Mouse (Mus musculus) gonadal fat pad, adult 2 months (tissue): ENCODE results near the gene Car2. TPM values are rescaled to one million over a fixed set of nuclear protein-coding genes. Genes with fewer than 3 reads are reported as not detected.

Experiments used
- DNase-seq: peaks from one replicate; pipeline ENCODE4 v3.0.0-alpha.2; 2012; ENCODE audit warnings: low read depth
- polyA plus RNA-seq: library from polyadenylated mRNA; depleted of rRNA; stranded (reverse); fragments of >200 nt; gene quantifications from 2 replicates; pipeline ENCODE4 v1.2.3, GENCODE M21; 2012

Car2 gene
- polyA plus RNA-seq, 1 experiment: 106 TPM

GRCm38 (mm10) chr3:14878749-14879223, 7.3 kb upstream of the Car2 start:
- no peak for DNase-seq

GRCm38 (mm10) chr3:14879293-14879692, 6.8 kb upstream of the Car2 start:
- DNase-seq: no peak

GRCm38 (mm10) chr3:14880277-14880676, 5.8 kb upstream of the Car2 start:
- DNase-seq: no peak

- DNase-seq: no peak
These were observed 4.1 kb upstream of the Car2 start for GRCm38 (mm10) chr3:14882005-14882404.

GRCm38 (mm10) chr3:14882756-14883155, 3.3 kb upstream of the Car2 start:
- DNase-seq: no peak

GRCm38 (mm10) chr3:14884826-14885225, 1.2 kb upstream of the Car2 start:
- no peak for DNase-seq

GRCm38 (mm10) chr3:14887134-14887666, 1.1 kb downstream of the Car2 start:
- no peak for DNase-seq

- no peak for DNase-seq
These were observed 1.7 kb downstream of the Car2 start for GRCm38 (mm10) chr3:14887686-14888295.

- DNase-seq: no peak
These were observed 2.5 kb downstream of the Car2 start for GRCm38 (mm10) chr3:14888549-14888948.

GRCm38 (mm10) chr3:14889085-14889484, 3.0 kb downstream of the Car2 start:
- no peak for DNase-seq

GRCm38 (mm10) chr3:14889716-14890409, 3.8 kb downstream of the Car2 start:
- DNase-seq: no peak

GRCm38 (mm10) chr3:14892991-14893390, 6.9 kb downstream of the Car2 start:
- no peak for DNase-seq

GRCm38 (mm10) chr3:14893700-14894099, 7.6 kb downstream of the Car2 start:
- no peak for DNase-seq

GRCm38 (mm10) chr3:14895333-14895732, 9.3 kb downstream of the Car2 start:
- DNase-seq: no peak

- DNase-seq: no peak
These were observed 11.7 kb downstream of the Car2 start for GRCm38 (mm10) chr3:14897770-14898169.

GRCm38 (mm10) chr3:14903380-14903779, 17.3 kb downstream of the Car2 start:
- no peak for DNase-seq

- DNase-seq: no peak
These were observed 18.1 kb downstream of the Car2 start for GRCm38 (mm10) chr3:14904165-14904564.

- DNase-seq: no peak
These were observed 21.2 kb downstream of the Car2 start for GRCm38 (mm10) chr3:14907271-14907670.

GRCm38 (mm10) chr3:14911992-14912582, 26.0 kb downstream of the Car2 start:
- DNase-seq: no peak

- no peak for DNase-seq
These were observed 27.7 kb downstream of the Car2 start for GRCm38 (mm10) chr3:14913774-14914173.

- no peak for DNase-seq
These were observed 29.3 kb downstream of the Car2 start for GRCm38 (mm10) chr3:14915355-14915754.

GRCm38 (mm10) chr3:14917261-14917660, 31.2 kb downstream of the Car2 start:
- DNase-seq: no peak

GRCm38 (mm10) chr3:14944706-14945105, 58.6 kb downstream of the Car2 start:
- DNase-seq: no peak
